9 mouse cellular contexts compared by ENCODE assay signal in the genomic region with DNA sequence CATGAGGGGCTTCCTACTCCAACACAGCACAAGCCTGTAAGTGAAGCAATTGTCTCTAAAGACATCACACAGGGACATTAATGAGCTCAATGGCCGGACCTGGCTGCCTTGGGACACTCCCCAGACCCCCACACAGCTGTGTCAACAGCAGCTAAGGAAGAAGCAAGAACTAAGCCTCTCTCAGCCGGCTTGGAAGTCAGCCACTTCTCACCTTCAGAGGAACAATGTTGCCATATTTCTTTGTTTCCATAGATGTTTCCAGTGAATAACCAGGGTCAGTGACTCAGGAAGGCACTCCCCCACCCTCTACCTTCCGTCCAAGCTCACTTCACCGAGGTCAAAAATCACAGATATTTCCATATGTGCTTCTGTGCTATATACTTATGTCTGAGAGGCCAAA.
DNase-seq lines count a peak whose midpoint lies in the region; ATAC-seq and TF ChIP-seq lines count a peak whose summit lies in the region.
"Had no signal": no experiment of that assay in that cellular context is flagged by ENCODE, and none has a peak within 500 bp of the region (broad histone marks: within the 10 kb centered on the region; RNA-seq: fewer than 3 reads in every experiment).

No protein-coding gene starts in this region.

- no peaks in the 10 kb centered on the region for H3K27me3 ChIP-seq in hindbrain, embryonic 15.5 days
- no peaks in the 10 kb centered on the region for H3K27me3 ChIP-seq in hindbrain, embryonic 16.5 days (replicated peaks; ENCODE audit: control insufficient read depth, insufficient read depth, low read length)
- no peaks in the 10 kb centered on the region for H3K27me3 ChIP-seq in heart, embryonic 12.5 days (replicated peaks)
- H3K27me3 ChIP-seq in limb, embryonic 12.5 days, result no peaks in the 10 kb centered on the region
- H3K27me3 ChIP-seq in thymus, adult 2 months (ENCODE audit: control insufficient read depth, insufficient read depth, low read length), result no peaks in the 10 kb centered on the region

- intact Hi-C loops in left cerebral cortex, postnatal 4 days (cut with DNase I), result no loop called here

- H3K36me3 ChIP-seq in hindbrain, embryonic 15.5 days, result no peaks in the 10 kb centered on the region
- no peaks in the 10 kb centered on the region for H3K36me3 ChIP-seq in hindbrain, embryonic 16.5 days (ENCODE audit: control insufficient read depth, insufficient read depth, low read length)
- no peaks in the 10 kb centered on the region for H3K36me3 ChIP-seq in heart, embryonic 12.5 days
- H3K36me3 ChIP-seq in limb, embryonic 12.5 days, result no peaks in the 10 kb centered on the region
- no peaks in the 10 kb centered on the region for H3K36me3 ChIP-seq in thymus, adult 2 months (ENCODE audit: control insufficient read depth, insufficient read depth, low read length)

- DNase-seq in embryo, embryonic 11 days, result peak; percentile 25
- no peak for DNase-seq in left cerebral cortex, adult 11 months (ENCODE audit: low spot score)
- no peak for DNase-seq in thymus, adult 2 months
- no peak for DNase-seq in left cerebral cortex, postnatal 4 days
- DNase-seq: cerebellum, postnatal 14 days had no signal

- 54% methylated on average over 4 of the region's 4 CpGs for WGBS in hindbrain, embryonic 15.5 days
- 55% methylated on average over 4 of the region's 4 CpGs for WGBS in hindbrain, embryonic 16.5 days
- 37% methylated on average over 4 of the region's 4 CpGs for WGBS in heart, embryonic 12.5 days
- 36% methylated on average over 4 of the region's 4 CpGs for WGBS in limb, embryonic 12.5 days
- WGBS in thymus, adult 2 months, result 88% methylated on average over 4 of the region's 4 CpGs

- no peak overlapping the region for H3K9ac ChIP-seq in hindbrain, embryonic 15.5 days
- no peak overlapping the region for H3K9ac ChIP-seq in hindbrain, embryonic 16.5 days (ENCODE audit: low read depth, low read length)
- no peak overlapping the region for H3K9ac ChIP-seq in heart, embryonic 12.5 days
- H3K9ac ChIP-seq in limb, embryonic 12.5 days (replicated peaks), result no peak overlapping the region

- 0 out of 2 replicates have a peak, but pooled peaks cover 3% of the 10 kb centered on the region for H3K4me1 ChIP-seq in hindbrain, embryonic 15.5 days (replicated peaks)
- H3K4me1 ChIP-seq in hindbrain, embryonic 16.5 days (ENCODE audit: control insufficient read depth, insufficient read depth, low read depth, low read length), result no peaks in the 10 kb centered on the region
- peaks cover 17% of the 10 kb centered on the region for H3K4me1 ChIP-seq in heart, embryonic 12.5 days (replicated peaks)
- H3K4me1 ChIP-seq in limb, embryonic 12.5 days (replicated peaks), result peaks cover 27% of the 10 kb centered on the region
- peaks cover 6% of the 10 kb centered on the region for H3K4me1 ChIP-seq in thymus, adult 2 months (replicated peaks; ENCODE audit: control insufficient read depth, insufficient read depth, low read length)

- no peak overlapping the region for H3K4me3 ChIP-seq in hindbrain, embryonic 15.5 days
- no peak overlapping the region for H3K4me3 ChIP-seq in hindbrain, embryonic 16.5 days (ENCODE audit: low read length)
- H3K4me3 ChIP-seq in heart, embryonic 12.5 days, result no peak overlapping the region
- no peak overlapping the region for H3K4me3 ChIP-seq in limb, embryonic 12.5 days (replicated peaks)
- no peak overlapping the region for H3K4me3 ChIP-seq in thymus, adult 2 months (ENCODE audit: control insufficient read depth, insufficient read depth, low read length)

- ATAC-seq in hindbrain, embryonic 15.5 days (ENCODE audit: low FRiP score, low read depth), result no peak
- no peak for ATAC-seq in hindbrain, embryonic 16.5 days
- ATAC-seq in heart, embryonic 12.5 days (ENCODE audit: insufficient number of reproducible peaks, low FRiP score), result no peak
- no peak for ATAC-seq in limb, embryonic 12.5 days (ENCODE audit: insufficient number of reproducible peaks, insufficient read depth, low FRiP score, low TSS enrichment, low read depth)

- H3K9me3 ChIP-seq in hindbrain, embryonic 15.5 days, result no peaks in the 10 kb centered on the region
- no peaks in the 10 kb centered on the region for H3K9me3 ChIP-seq in hindbrain, embryonic 16.5 days (ENCODE audit: control insufficient read depth, low read length)
- H3K9me3 ChIP-seq in heart, embryonic 12.5 days (replicated peaks), result peaks cover 8% of the 10 kb centered on the region
- peaks cover 7% of the 10 kb centered on the region; the same call in 1 of the 2 replicates for H3K9me3 ChIP-seq in limb, embryonic 12.5 days

- no peak for TF ChIP-seq CTCF in thymus, adult 2 months (IDR thresholded peaks at IDR 0.05; ENCODE audit: borderline replicate concordance, control insufficient read depth, extremely low read depth, insufficient read depth, low read length, poor library complexity)

- 0 out of 2 replicates have a peak overlapping the region, but pooled peaks have one; percentile 45 for H3K27ac ChIP-seq in hindbrain, embryonic 15.5 days (replicated peaks)
- H3K27ac ChIP-seq in hindbrain, embryonic 16.5 days (ENCODE audit: low read depth, low read length), result no peak overlapping the region
- peak overlapping the region; percentile 44 for H3K27ac ChIP-seq in heart, embryonic 12.5 days (ENCODE audit: poor library complexity, severe bottlenecking)
- H3K27ac ChIP-seq in limb, embryonic 12.5 days, result peak overlapping the region; percentile 75
- H3K27ac ChIP-seq in thymus, adult 2 months (ENCODE audit: control insufficient read depth, insufficient read depth, low read length), result no peak overlapping the region

- no peak overlapping the region for H3K4me2 ChIP-seq in hindbrain, embryonic 15.5 days
- H3K4me2 ChIP-seq in hindbrain, embryonic 16.5 days (ENCODE audit: low read length), result no peak overlapping the region
- no peak overlapping the region for H3K4me2 ChIP-seq in heart, embryonic 12.5 days
- H3K4me2 ChIP-seq in limb, embryonic 12.5 days, result no peak overlapping the region

- TF ChIP-seq POLR2A in thymus, adult 2 months (IDR thresholded peaks at IDR 0.05; ENCODE audit: control insufficient read depth, extremely low read depth, insufficient read depth, low read length, poor library complexity), result no peak

Comparison
In these comparisons a context has a peak if more than half of its experiments do, and no peak if none do; other contexts are left out.
1. H3K27ac ChIP-seq: peak in hindbrain, embryonic 15.5 days (single experiment), heart, embryonic 12.5 days (single experiment) and limb, embryonic 12.5 days (single experiment); none in hindbrain, embryonic 16.5 days (single experiment) and thymus, adult 2 months (single experiment).